Mouse (Mus musculus) embryonic facial prominence, embryonic 13.5 days (tissue): ENCODE measurements at regions not wholly inside any gene's neighbourhood (a gene's known extent, or its start where the extent isn't known, plus 50 kb on each side); places are given as distances from the start of the nearest gene placed in this dataset.

ENCODE experiments used
- ATAC-seq: fragments of 200-750 bp; cut with Nextera tagmentation; 2 replicates; pipeline ENCODE4 v1.8.0; 2017; ENCODE audit warnings: low read depth; ENCODE audit not compliant: insufficient number of reproducible peaks, insufficient read depth, low FRiP score, low TSS enrichment
- H3K27ac ChIP-seq: fragments of 300-500 bp; sonication (generic); 2 replicates; pipeline ENCODE4 v1.5.1; 2015; ENCODE audit warnings: moderate library complexity, mild to moderate bottlenecking, inconsistent platforms
- H3K27me3 ChIP-seq: fragments of 300-500 bp; sonication (generic); 2 replicates; pipeline ENCODE4 v1.6.1; 2015; ENCODE audit warnings: mild to moderate bottlenecking, inconsistent platforms
- H3K36me3 ChIP-seq: fragments of 300-500 bp; sonication (generic); 2 replicates; pipeline ENCODE4 v1.6.1; 2015; ENCODE audit warnings: mild to moderate bottlenecking, inconsistent platforms
- H3K4me1 ChIP-seq: fragments of 300-500 bp; sonication (generic); 2 replicates; pipeline ENCODE4 v1.6.1; 2015; ENCODE audit warnings: inconsistent platforms
- H3K4me2 ChIP-seq: fragments of 300-500 bp; sonication (generic); 2 replicates; pipeline ENCODE4 v1.6.1; 2015; ENCODE audit warnings: moderate library complexity, mild to moderate bottlenecking, inconsistent platforms
- H3K4me3 ChIP-seq: fragments of 300-500 bp; sonication (generic); 2 replicates; pipeline ENCODE4 v1.5.1; 2015; ENCODE audit warnings: mild to moderate bottlenecking, inconsistent platforms
- H3K9ac ChIP-seq: fragments of 300-500 bp; sonication (generic); 2 replicates; pipeline ENCODE4 v1.6.1; 2015; ENCODE audit warnings: mild to moderate bottlenecking, inconsistent platforms
- H3K9me3 ChIP-seq: fragments of 300-500 bp; sonication (generic); 2 replicates; pipeline ENCODE4 v1.6.1; 2016; ENCODE audit warnings: inconsistent platforms
- WGBS: fragments of 180-500 bp; shearing (Covaris S2); methylation state at CpG from one replicate; pipeline ENCODE4 v1.1.7; 2015; ENCODE audit warnings: mixed read lengths; 5-methylcytosine and 5-hydroxymethylcytosine counted together

DNA sequence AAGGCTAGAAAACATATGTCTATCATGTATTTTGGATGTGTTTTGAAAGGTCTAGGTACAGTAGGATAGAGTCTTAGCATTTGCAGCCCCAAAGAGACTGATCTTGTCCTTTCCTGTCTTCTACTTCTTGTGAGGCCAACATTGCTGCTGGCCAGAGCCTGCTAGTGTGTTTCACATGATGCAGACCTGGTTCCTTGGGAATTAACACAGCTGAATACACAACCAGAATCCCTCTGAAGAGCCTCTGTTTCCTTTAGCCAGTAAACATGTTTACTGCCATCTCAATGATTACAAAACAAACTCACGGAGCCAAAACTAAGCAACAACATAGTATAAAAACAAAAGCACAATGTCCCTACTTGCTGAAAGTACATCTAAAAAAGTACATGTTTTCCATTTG, 598.9 kb downstream of the 9430069I07Rik start:
- 85% methylated on average over 1 of the region's 1 CpGs for WGBS
- no peaks in the 10 kb centered on the region for H3K4me1 ChIP-seq
- no peaks in the 10 kb centered on the region for H3K36me3 ChIP-seq
- no peaks in the 10 kb centered on the region for H3K9me3 ChIP-seq
- H3K27ac ChIP-seq = no peak overlapping the region
- ATAC-seq = no peak
- H3K9ac ChIP-seq = no peak overlapping the region
- no peaks in the 10 kb centered on the region for H3K27me3 ChIP-seq
- no peak overlapping the region for H3K4me3 ChIP-seq
- no peak overlapping the region for H3K4me2 ChIP-seq
